Mouse (Mus musculus) forebrain, embryonic 10.5 days (tissue): ENCODE measurements around the gene Gm28230. TPM values are rescaled to one million over a fixed set of nuclear protein-coding genes. Genes with fewer than 3 reads are reported as not detected.
A peak's percentile ranks its signal among the peaks of the same experiment; 100 is the strongest.

Source experiments
- DNase-seq: peaks from one replicate; pipeline ENCODE4 v3.0.0-alpha.2; 2017; ENCODE audit warnings: low spot score; ENCODE audit errors: extremely low spot score
- H3K27ac ChIP-seq: fragments of 300-500 bp; sonication (generic); 2 replicates; pipeline ENCODE4 v1.5.1; 2016; ENCODE audit warnings: mild to moderate bottlenecking
- H3K27me3 ChIP-seq: fragments of 300-500 bp; sonication (generic); 2 replicates; pipeline ENCODE4 v1.6.1; 2016; ENCODE audit warnings: mild to moderate bottlenecking; ENCODE audit not compliant: poor library complexity, severe bottlenecking
- H3K36me3 ChIP-seq: fragments of 300-500 bp; sonication (generic); replicated peaks from 2 replicates; pipeline ENCODE4 v1.6.1; 2016; ENCODE audit warnings: mild to moderate bottlenecking, moderate library complexity
- H3K4me1 ChIP-seq: fragments of 300-500 bp; sonication (generic); 2 replicates; pipeline ENCODE4 v1.6.1; 2016
- H3K4me3 ChIP-seq: fragments of 300-500 bp; sonication (generic); 2 replicates; pipeline ENCODE4 v1.5.1; 2016; ENCODE audit warnings: mild to moderate bottlenecking, moderate library complexity
- H3K9me3 ChIP-seq: fragments of 300-500 bp; sonication (generic); 2 replicates; pipeline ENCODE4 v1.6.1; 2016; ENCODE audit warnings: mild to moderate bottlenecking, moderate library complexity
- WGBS: fragments of 180-500 bp; shearing (Covaris S2); methylation state at CpG from one replicate; pipeline ENCODE4 v1.1.7; 2016; 5-methylcytosine and 5-hydroxymethylcytosine counted together
- polyA plus RNA-seq: library from polyadenylated mRNA; unstranded; fragments of >200 nt; fragmentation: Nextera tagmentation; extraction: Ambion mirVana; gene quantifications from 2 replicates; pipeline ENCODE4 v1.2.1, GENCODE M21; 2016

Gm28230 gene
- polyA plus RNA-seq, 1 experiment from 2014 or later = not detected

- no peak overlapping the region for H3K27ac ChIP-seq
- H3K4me1 ChIP-seq = peaks cover 22% of the 10 kb centered on the region
- H3K27me3 ChIP-seq = peaks cover 100% of the 10 kb centered on the region
- DNase-seq = peak; percentile 57
- no peak overlapping the region for H3K4me3 ChIP-seq
- WGBS = 2% methylated on average over 16 of the region's 16 CpGs
- H3K36me3 ChIP-seq = no peaks in the 10 kb centered on the region
- H3K9me3 ChIP-seq = no peaks in the 10 kb centered on the region
Measured at GRCm38 (mm10) chr2:74694066-74694465, 32.5 kb upstream of the Gm28230 start.

- 0% methylated on average over 1 of the region's 1 CpGs for WGBS
- peak; percentile 24 for DNase-seq
- no peak overlapping the region for H3K4me3 ChIP-seq
Measured at GRCm38 (mm10) chr2:74695383-74695782, 31.1 kb upstream of the Gm28230 start.

GRCm38 (mm10) chr2:74695813-74696430, 30.6 kb upstream of the Gm28230 start:
- DNase-seq = peak; percentile 24
- 4% methylated on average over 7 of the region's 7 CpGs for WGBS
- no peak overlapping the region for H3K27ac ChIP-seq
- no peaks in the 10 kb centered on the region for H3K9me3 ChIP-seq
- no peak overlapping the region for H3K4me3 ChIP-seq
- H3K27me3 ChIP-seq = peaks cover 100% of the 10 kb centered on the region
- H3K36me3 ChIP-seq = no peaks in the 10 kb centered on the region
- peaks cover 21% of the 10 kb centered on the region for H3K4me1 ChIP-seq

More at GRCm38 (mm10) chr2:74695383-74695782, 31.1 kb upstream of the Gm28230 start:
- Histone ChIP-seq H3K27me3 (peaks cover 100% of the 10 kb centered on the region), H3K27ac (no peak overlapping the region), H3K9me3 (no peaks in the 10 kb centered on the region), H3K4me1 (peaks cover 22% of the 10 kb centered on the region), H3K36me3 (no peaks in the 10 kb centered on the region)

- peaks cover 14% of the 10 kb centered on the region for H3K4me1 ChIP-seq
- H3K36me3 ChIP-seq = no peaks in the 10 kb centered on the region
- H3K27ac ChIP-seq = no peak overlapping the region
- DNase-seq = peak; percentile 53
- WGBS = under 1% methylated on average over 34 of the region's 34 CpGs
- no peaks in the 10 kb centered on the region for H3K9me3 ChIP-seq
- peaks cover 100% of the 10 kb centered on the region for H3K27me3 ChIP-seq
- H3K4me3 ChIP-seq = no peak overlapping the region
Measured at GRCm38 (mm10) chr2:74696442-74697335, 29.8 kb upstream of the Gm28230 start.

GRCm38 (mm10) chr2:74697567-74698121, 28.9 kb upstream of the Gm28230 start, which contains the start of gene Hoxd9:
Gene Hoxd9, plus strand, starts transcription at chr2:74697727.
- WGBS = under 1% methylated on average over 43 of the region's 43 CpGs
- no peak within 1 kb of the TSS for H3K27ac ChIP-seq
- H3K36me3 ChIP-seq = no peaks in the 10 kb centered on the region
- peaks cover 100% of the 10 kb centered on the region for H3K27me3 ChIP-seq
- peak within 1 kb of the TSS; percentile 44 for H3K4me3 ChIP-seq
- no peaks in the 10 kb centered on the region for H3K9me3 ChIP-seq
- peaks cover 14% of the 10 kb centered on the region for H3K4me1 ChIP-seq
- DNase-seq = peak; percentile 69

- peaks cover 100% of the 10 kb centered on the region for H3K27me3 ChIP-seq
- H3K27ac ChIP-seq = no peak overlapping the region
- H3K4me3 ChIP-seq = peak overlapping the region; percentile 44
- no peaks in the 10 kb centered on the region for H3K36me3 ChIP-seq
- DNase-seq = peak; percentile 56
- under 1% methylated on average over 82 of the region's 86 CpGs for WGBS
- peaks cover 14% of the 10 kb centered on the region for H3K4me1 ChIP-seq
- H3K9me3 ChIP-seq = no peaks in the 10 kb centered on the region
Measured at GRCm38 (mm10) chr2:74698201-74699052, 28.1 kb upstream of the Gm28230 start.

- Histone ChIP-seq H3K27me3 (peaks cover 100% of the 10 kb centered on the region), H3K27ac (no peak overlapping the region), H3K4me1 (peaks cover 16% of the 10 kb centered on the region), H3K9me3 (no peaks in the 10 kb centered on the region), H3K36me3 (no peaks in the 10 kb centered on the region), H3K4me3 (no peak overlapping the region)
- WGBS = 1% methylated on average over 17 of the region's 17 CpGs
- DNase-seq = peak; percentile 46
Measured at GRCm38 (mm10) chr2:74699053-74699430, 27.5 kb upstream of the Gm28230 start.

GRCm38 (mm10) chr2:74699664-74700545, 26.6 kb upstream of the Gm28230 start:
- Histone ChIP-seq H3K36me3 (no peaks in the 10 kb centered on the region), H3K4me1 (peaks cover 21% of the 10 kb centered on the region), H3K9me3 (no peaks in the 10 kb centered on the region), H3K27ac (no peak overlapping the region), H3K27me3 (peaks cover 100% of the 10 kb centered on the region), H3K4me3 (no peak overlapping the region)
- WGBS = 2% methylated on average over 23 of the region's 23 CpGs
- DNase-seq = peak; percentile 36

GRCm38 (mm10) chr2:74700546-74701112, 25.9 kb upstream of the Gm28230 start:
- WGBS = under 1% methylated on average over 22 of the region's 22 CpGs

GRCm38 (mm10) chr2:74701949-74702819, 24.3 kb upstream of the Gm28230 start:
- H3K4me3 ChIP-seq = no peak overlapping the region
- no peak overlapping the region for H3K27ac ChIP-seq
- peaks cover 30% of the 10 kb centered on the region for H3K4me1 ChIP-seq
- H3K36me3 ChIP-seq = no peaks in the 10 kb centered on the region
- H3K9me3 ChIP-seq = no peaks in the 10 kb centered on the region
- H3K27me3 ChIP-seq = peaks cover 100% of the 10 kb centered on the region
- WGBS = 12% methylated on average over 17 of the region's 17 CpGs
- peak; percentile 76 for DNase-seq

More at GRCm38 (mm10) chr2:74700546-74701112, 25.9 kb upstream of the Gm28230 start:
- Histone ChIP-seq H3K27ac (no peak overlapping the region), H3K9me3 (no peaks in the 10 kb centered on the region), H3K4me1 (peaks cover 29% of the 10 kb centered on the region), H3K27me3 (peaks cover 100% of the 10 kb centered on the region), H3K36me3 (no peaks in the 10 kb centered on the region), H3K4me3 (no peak overlapping the region)
- peak; percentile 33 for DNase-seq
